In the genomic region with DNA sequence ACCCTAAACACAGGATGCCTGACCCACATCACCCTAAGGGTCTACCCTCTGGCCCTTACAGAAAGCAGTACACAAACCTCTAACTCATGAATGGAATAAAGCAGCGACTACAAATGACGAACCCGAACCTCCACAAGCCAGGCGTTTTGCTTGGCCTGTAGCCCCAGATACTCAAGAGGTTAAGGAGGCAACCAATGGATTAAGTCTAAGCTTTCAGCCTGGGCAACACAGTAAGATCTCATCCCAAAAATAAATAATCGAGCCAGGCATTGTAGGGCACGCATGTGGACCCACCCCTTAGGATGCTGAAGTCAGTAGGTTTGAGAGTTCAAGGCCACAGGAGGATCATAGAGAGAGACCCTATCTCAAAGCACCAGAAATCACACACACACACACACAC, we compare ENCODE assay signal across 23 mouse cellular contexts.
"Had no signal": no experiment of that assay in that cellular context is flagged by ENCODE, and none has a peak within 500 bp of the region (broad histone marks: within the 10 kb centered on the region; RNA-seq: fewer than 3 reads in every experiment).

No protein-coding gene starts in this region.

- H3K4me3 ChIP-seq: hindbrain, embryonic 13.5 days; hindbrain, embryonic 15.5 days; kidney, embryonic 15.5 days; limb, embryonic 13.5 days; limb, embryonic 15.5 days; liver, embryonic 13.5 days had no signal

- DNase-seq: forebrain, postnatal 0 days; gastrocnemius, postnatal 14 days; gastrocnemius, postnatal 36 days; heart, adult 18-20 months; heart, postnatal 10 days; kidney, adult 11 months; kidney, adult 2 months; kidney, adult 9 months; kidney, postnatal 14 days; kidney, postnatal 36 days; layer of hippocampus, adult 9-11 months; layer of hippocampus, postnatal 36 days; left cerebral cortex, postnatal 4 days; liver, embryonic 13.5 days had no signal

- ATAC-seq: forebrain, postnatal 0 days; hindbrain, postnatal 0 days; intestine, embryonic 16.5 days had no signal

- H3K27ac ChIP-seq: hindbrain, embryonic 13.5 days; hindbrain, embryonic 15.5 days; hindbrain, postnatal 0 days; kidney, embryonic 15.5 days; kidney, postnatal 0 days; limb, embryonic 13.5 days; limb, embryonic 15.5 days; liver, embryonic 13.5 days had no signal

- H3K9me3 ChIP-seq: hindbrain, embryonic 13.5 days; hindbrain, embryonic 15.5 days; kidney, embryonic 15.5 days; limb, embryonic 13.5 days; limb, embryonic 15.5 days; liver, embryonic 13.5 days had no signal

- H3K4me2 ChIP-seq: heart, embryonic 11.5 days; hindbrain, embryonic 13.5 days; hindbrain, embryonic 15.5 days; kidney, embryonic 15.5 days; limb, embryonic 13.5 days; limb, embryonic 15.5 days; liver, embryonic 13.5 days had no signal

- H3K9ac ChIP-seq: forebrain, postnatal 0 days; hindbrain, embryonic 13.5 days; hindbrain, embryonic 15.5 days; kidney, embryonic 15.5 days; limb, embryonic 13.5 days; limb, embryonic 15.5 days; liver, embryonic 13.5 days had no signal

- H3K36me3 ChIP-seq: hindbrain, embryonic 13.5 days; hindbrain, embryonic 15.5 days; kidney, embryonic 15.5 days; limb, embryonic 13.5 days; limb, embryonic 15.5 days had no signal
